9 mouse cellular contexts compared by ENCODE assay signal in genomic region chr12:77052853-77053252, GRCm38 (mm10).
DNase-seq lines count a peak whose midpoint lies in the region; ATAC-seq and TF ChIP-seq lines count a peak whose summit lies in the region.
"Had no signal": no experiment of that assay in that cellular context is flagged by ENCODE, and none has a peak within 500 bp of the region (broad histone marks: within the 10 kb centered on the region; RNA-seq: fewer than 3 reads in every experiment).

No protein-coding gene starts in this region.

- intact Hi-C loops in heart, postnatal 10 days (cut with DNase I): loop anchor here (5.0 kb wide), 1 partner anchor 184 kb away; the partner anchor contains the start of gene Fut8

- peak; percentile 58 for TF ChIP-seq CTCF in forebrain, postnatal 0 days (IDR thresholded peaks at IDR 0.05; ENCODE audit: low read depth)
- peak; percentile 53 for TF ChIP-seq CTCF in cortical plate, adult 2 months (IDR thresholded peaks at IDR 0.05; ENCODE audit: extremely low read depth, insufficient read depth, low read length)
- peak; percentile 83 for TF ChIP-seq CTCF in stomach, postnatal 0 days (IDR thresholded peaks at IDR 0.05; ENCODE audit: low read depth)

- peak; percentile 41 for DNase-seq in forebrain, postnatal 0 days
- no peak for DNase-seq in forebrain, embryonic 14.5 days (ENCODE audit: low spot score)
- peak; percentile 29 for DNase-seq in WW6 (ENCODE audit: low read depth, low spot score)
- peak; percentile 71 to 73 for DNase-seq in heart, postnatal 10 days
- peak; percentile 9 for DNase-seq in layer of hippocampus, adult 9-10 months (ENCODE audit: low spot score)
- peak; percentile 83 for DNase-seq in lung, postnatal 25 days (ENCODE audit: low spot score)
- DNase-seq in stomach, postnatal 0 days (ENCODE audit: low spot score): peak; percentile 74

- H3K36me3 ChIP-seq in forebrain, postnatal 0 days (ENCODE audit: insufficient read depth): no peaks in the 10 kb centered on the region
- H3K36me3 ChIP-seq in forebrain, embryonic 14.5 days (ENCODE audit: control insufficient read depth, insufficient read depth, low read length): no peaks in the 10 kb centered on the region
- H3K36me3 ChIP-seq in stomach, postnatal 0 days (ENCODE audit: control insufficient read depth, insufficient read depth, low read length): no peaks in the 10 kb centered on the region
- H3K36me3 ChIP-seq: limb, embryonic 15.5 days had no signal

- no peaks in the 10 kb centered on the region for H3K4me1 ChIP-seq in forebrain, postnatal 0 days (ENCODE audit: insufficient read depth)
- H3K4me1 ChIP-seq in forebrain, embryonic 14.5 days (ENCODE audit: control insufficient read depth, insufficient read depth, low read length): no peaks in the 10 kb centered on the region
- H3K4me1 ChIP-seq in cortical plate, adult 2 months (ENCODE audit: control insufficient read depth, insufficient read depth, low read length): no peaks in the 10 kb centered on the region
- no peaks in the 10 kb centered on the region; the same call in 1 of the 2 replicates for H3K4me1 ChIP-seq in stomach, postnatal 0 days (replicated peaks; ENCODE audit: control insufficient read depth, insufficient read depth)
- H3K4me1 ChIP-seq: limb, embryonic 15.5 days had no signal

- ATAC-seq in forebrain, postnatal 0 days: peak; percentile 53
- no peak for ATAC-seq in forebrain, embryonic 14.5 days
- ATAC-seq in stomach, postnatal 0 days (ENCODE audit: low FRiP score, low TSS enrichment): peak; percentile 53

- no peak for TF ChIP-seq EP300 in stomach, postnatal 0 days (optimal IDR thresholded peaks at IDR 0.05)

- no peak for TF ChIP-seq POLR2A in cortical plate, adult 2 months (IDR thresholded peaks at IDR 0.05; ENCODE audit: extremely low read depth, insufficient read depth, low read length)

- H3K27ac ChIP-seq in forebrain, postnatal 0 days (ENCODE audit: low read depth, low read length): no peak overlapping the region
- H3K27ac ChIP-seq in forebrain, embryonic 14.5 days (ENCODE audit: low read depth, low read length): no peak overlapping the region
- H3K27ac ChIP-seq in cortical plate, adult 2 months (ENCODE audit: insufficient read depth, low read length): no peak overlapping the region
- H3K27ac ChIP-seq in stomach, postnatal 0 days (replicated peaks): no peak overlapping the region
- H3K27ac ChIP-seq: limb, embryonic 15.5 days had no signal

- H3K9ac ChIP-seq in forebrain, postnatal 0 days: no peak overlapping the region
- no peak overlapping the region for H3K9ac ChIP-seq in forebrain, embryonic 14.5 days (ENCODE audit: low read length)
- H3K9ac ChIP-seq in stomach, postnatal 0 days (ENCODE audit: low read length): no peak overlapping the region
- H3K9ac ChIP-seq: limb, embryonic 15.5 days had no signal

- no peak overlapping the region for H3K4me3 ChIP-seq in forebrain, postnatal 0 days (ENCODE audit: low read depth, low read length)
- H3K4me3 ChIP-seq in forebrain, embryonic 14.5 days (ENCODE audit: low read depth, low read length): no peak overlapping the region
- no peak overlapping the region for H3K4me3 ChIP-seq in cortical plate, adult 2 months (ENCODE audit: insufficient read depth, low read length)
- H3K4me3 ChIP-seq in stomach, postnatal 0 days (ENCODE audit: low read depth, low read length): no peak overlapping the region
- H3K4me3 ChIP-seq: limb, embryonic 15.5 days had no signal

- 66% methylated on average over 6 of the region's 6 CpGs for WGBS in forebrain, postnatal 0 days
- WGBS in forebrain, embryonic 14.5 days: 73% methylated on average over 6 of the region's 6 CpGs
- WGBS in stomach, postnatal 0 days: 67% methylated on average over 6 of the region's 6 CpGs

- no peak overlapping the region for H3K4me2 ChIP-seq in forebrain, postnatal 0 days (ENCODE audit: low read depth)
- no peak overlapping the region for H3K4me2 ChIP-seq in forebrain, embryonic 14.5 days (ENCODE audit: low read length)
- no peak overlapping the region for H3K4me2 ChIP-seq in stomach, postnatal 0 days (replicated peaks; ENCODE audit: low read depth)
- H3K4me2 ChIP-seq: limb, embryonic 15.5 days had no signal

- no peaks in the 10 kb centered on the region for H3K27me3 ChIP-seq in forebrain, postnatal 0 days (ENCODE audit: insufficient read depth, low read length)
- no peaks in the 10 kb centered on the region for H3K27me3 ChIP-seq in forebrain, embryonic 14.5 days (replicated peaks; ENCODE audit: control insufficient read depth, insufficient read depth, low read length)
- H3K27me3 ChIP-seq in stomach, postnatal 0 days (ENCODE audit: control insufficient read depth, insufficient read depth, low read length): no peaks in the 10 kb centered on the region
- H3K27me3 ChIP-seq: limb, embryonic 15.5 days had no signal

- no peaks in the 10 kb centered on the region for H3K9me3 ChIP-seq in forebrain, postnatal 0 days (ENCODE audit: low read length)
- no peaks in the 10 kb centered on the region for H3K9me3 ChIP-seq in forebrain, embryonic 14.5 days (replicated peaks; ENCODE audit: control insufficient read depth, low read length)
- H3K9me3 ChIP-seq in stomach, postnatal 0 days (ENCODE audit: control insufficient read depth, low read length): no peaks in the 10 kb centered on the region
- H3K9me3 ChIP-seq: limb, embryonic 15.5 days had no signal
